Mouse (Mus musculus): ENCODE data around the gene Ccdc66. TPM values are rescaled to one million over a fixed set of nuclear protein-coding genes. Genes with fewer than 3 reads are reported as not detected.

The Ccdc66 gene
- polyA plus RNA-seq, 1 experiment from 2014 or later, result 9.1 TPM

DNA sequence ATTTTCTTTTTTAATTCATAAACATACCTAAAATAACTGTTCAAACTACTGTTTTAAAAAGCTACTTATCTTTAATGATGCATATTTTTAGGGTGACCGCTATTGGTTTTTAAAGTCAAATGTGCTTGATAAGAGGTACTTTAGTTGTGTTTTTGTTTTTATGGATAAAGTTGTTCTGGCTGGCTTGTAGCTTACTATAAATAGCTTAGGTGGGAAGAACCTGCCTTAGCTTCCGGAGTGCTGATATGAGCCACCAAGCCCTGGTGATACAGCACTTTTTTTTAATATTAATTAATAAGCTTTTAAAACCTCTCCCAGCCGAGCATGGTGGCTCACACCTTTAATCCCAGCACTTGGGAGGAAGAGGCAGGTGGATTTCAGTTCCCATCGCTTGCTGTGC, 61.3 kb downstream of the Ccdc66 start:
- no peaks in the 10 kb centered on the region for H3K9me3 ChIP-seq (replicated peaks; ENCODE audit: control insufficient read depth, low read length)
- 68% methylated on average over 4 of the region's 4 CpGs for WGBS (ENCODE audit: insufficient replicate concordance)
- H3K9ac ChIP-seq (ENCODE audit: low read depth, low read length), result no peak overlapping the region
- no peaks in the 10 kb centered on the region for H3K4me1 ChIP-seq (ENCODE audit: control insufficient read depth, insufficient read depth, low read length)
- no peak overlapping the region for H3K27ac ChIP-seq (ENCODE audit: low read depth, low read length)
- H3K27me3 ChIP-seq (ENCODE audit: control insufficient read depth, insufficient read depth, low read length), result no peaks in the 10 kb centered on the region
- no peak overlapping the region for H3K4me3 ChIP-seq (ENCODE audit: low read depth, low read length)
- H3K4me2 ChIP-seq, result no peak overlapping the region
- H3K36me3 ChIP-seq (ENCODE audit: control insufficient read depth, insufficient read depth, low read length), result peaks cover 8% of the 10 kb centered on the region; the same call in 1 of the 2 replicates
- no peak for ATAC-seq (replicated peaks; ENCODE audit: insufficient number of reproducible peaks, low FRiP score, low TSS enrichment)

DNA sequence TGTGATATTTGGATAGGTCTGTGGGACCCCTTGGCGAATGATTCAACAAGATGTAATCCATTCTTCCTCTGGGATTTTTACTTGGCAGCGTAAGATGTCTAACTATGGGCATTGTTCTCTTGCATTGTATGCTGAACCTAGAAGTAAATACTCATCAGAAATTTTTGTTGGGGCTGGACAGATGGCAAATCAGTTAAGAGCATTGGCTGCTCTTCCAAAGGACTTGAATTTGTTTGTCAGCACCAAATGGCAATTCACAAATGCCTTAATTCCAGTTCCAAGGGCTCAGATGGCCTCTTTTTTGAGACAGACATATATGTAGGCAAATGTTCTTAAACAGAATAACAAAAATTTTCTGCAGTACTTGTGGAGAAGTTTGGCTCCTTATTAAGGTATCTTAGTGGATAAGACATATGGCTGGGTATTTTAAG, 63.4 kb downstream of the Ccdc66 start:
- Histone ChIP-seq H3K9ac (ENCODE audit: low read depth, low read length) (no peak overlapping the region), H3K4me2 (no peak overlapping the region), H3K36me3 (ENCODE audit: control insufficient read depth, insufficient read depth, low read length) (peaks cover 8% of the 10 kb centered on the region; the same call in 1 of the 2 replicates), H3K4me1 (ENCODE audit: control insufficient read depth, insufficient read depth, low read length) (no peaks in the 10 kb centered on the region), H3K27me3 (ENCODE audit: control insufficient read depth, insufficient read depth, low read length) (no peaks in the 10 kb centered on the region), H3K4me3 (ENCODE audit: low read depth, low read length) (no peak overlapping the region), H3K27ac (ENCODE audit: low read depth, low read length) (no peak overlapping the region), H3K9me3 (replicated peaks; ENCODE audit: control insufficient read depth, low read length) (no peaks in the 10 kb centered on the region)
- no peak for ATAC-seq (replicated peaks; ENCODE audit: insufficient number of reproducible peaks, low FRiP score, low TSS enrichment)
- 89% methylated on average over 2 of the region's 2 CpGs for WGBS (ENCODE audit: insufficient replicate concordance)

DNA sequence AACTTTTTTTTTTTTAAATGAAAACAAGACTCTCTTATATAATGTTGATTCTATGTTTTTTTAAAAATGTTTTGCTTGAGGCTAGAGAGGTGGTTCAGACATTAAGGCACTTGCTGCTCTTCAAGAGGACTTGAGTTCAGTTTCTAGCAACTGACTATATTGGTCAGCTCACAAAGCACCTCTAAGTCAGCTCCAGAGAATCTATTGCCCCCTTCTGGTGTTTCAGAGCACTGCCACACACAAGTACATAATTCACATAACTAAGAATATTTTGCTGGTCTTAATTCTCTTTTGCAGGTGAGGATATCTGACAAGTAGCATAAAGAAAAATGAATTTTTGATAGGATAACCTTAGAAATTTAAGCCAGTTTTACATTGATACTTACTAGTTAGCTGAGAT, 67.3 kb downstream of the Ccdc66 start:
- no peak overlapping the region for H3K4me2 ChIP-seq
- H3K36me3 ChIP-seq (ENCODE audit: control insufficient read depth, insufficient read depth, low read length), result peaks cover 4% of the 10 kb centered on the region; the same call in 1 of the 2 replicates
- no peak overlapping the region for H3K27ac ChIP-seq (ENCODE audit: low read depth, low read length)
- no peak overlapping the region for H3K4me3 ChIP-seq (ENCODE audit: low read depth, low read length)
- H3K27me3 ChIP-seq (ENCODE audit: control insufficient read depth, insufficient read depth, low read length), result no peaks in the 10 kb centered on the region
- no peak for ATAC-seq (replicated peaks; ENCODE audit: insufficient number of reproducible peaks, low FRiP score, low TSS enrichment)
- no peaks in the 10 kb centered on the region for H3K9me3 ChIP-seq (replicated peaks; ENCODE audit: control insufficient read depth, low read length)
- H3K9ac ChIP-seq (ENCODE audit: low read depth, low read length), result no peak overlapping the region
- no peaks in the 10 kb centered on the region for H3K4me1 ChIP-seq (ENCODE audit: control insufficient read depth, insufficient read depth, low read length)

DNA sequence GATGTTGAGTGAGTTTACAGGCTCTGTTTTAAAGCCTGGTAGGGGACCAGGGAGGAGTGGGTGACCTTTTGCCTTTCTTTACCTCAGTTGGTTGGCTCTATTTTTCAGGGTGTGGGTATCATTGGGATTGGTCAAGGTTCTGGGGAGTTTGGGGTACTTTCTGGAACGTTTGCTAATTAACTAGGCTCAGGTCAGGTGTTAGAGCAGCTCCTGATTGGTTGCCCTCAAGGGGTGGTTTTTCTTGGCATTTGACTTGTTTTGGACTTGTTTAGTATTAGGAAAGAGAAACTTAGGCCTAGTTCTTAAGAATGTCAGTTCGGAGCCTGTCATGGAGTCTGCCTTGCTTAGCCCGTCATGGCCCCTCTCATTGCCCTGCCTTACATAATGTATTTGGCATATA, 71.4 kb downstream of the Ccdc66 start:
- H3K27me3 ChIP-seq (ENCODE audit: control insufficient read depth, insufficient read depth, low read length), result no peaks in the 10 kb centered on the region
- ATAC-seq (replicated peaks; ENCODE audit: insufficient number of reproducible peaks, low FRiP score, low TSS enrichment), result no peak
- WGBS (ENCODE audit: insufficient replicate concordance), result 88% methylated on average over 3 of the region's 3 CpGs

DNA sequence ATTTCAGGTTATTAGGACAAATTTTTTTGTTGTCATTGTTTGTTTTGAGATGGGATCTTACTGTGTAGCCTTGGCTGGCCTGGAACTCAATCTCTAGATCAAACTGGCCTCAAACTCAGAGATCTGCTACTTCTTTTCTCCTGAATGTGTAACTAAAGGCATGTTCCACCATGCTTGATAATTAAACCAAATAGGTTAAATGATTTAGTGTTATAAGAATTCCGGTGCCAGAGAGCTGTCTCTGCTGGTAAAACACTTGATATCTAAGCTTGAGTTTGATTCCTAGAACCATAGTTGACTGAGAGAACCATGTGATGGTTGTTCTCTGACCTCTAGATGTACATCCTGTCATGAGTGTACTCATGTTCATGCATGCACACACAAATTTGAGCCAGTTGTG, 72.1 kb downstream of the Ccdc66 start:
- no peak for ATAC-seq (replicated peaks; ENCODE audit: insufficient number of reproducible peaks, low FRiP score, low TSS enrichment)
- Histone ChIP-seq H3K4me3 (ENCODE audit: low read depth, low read length) (no peak overlapping the region), H3K27me3 (ENCODE audit: control insufficient read depth, insufficient read depth, low read length) (no peaks in the 10 kb centered on the region)

More for the DNA sequence above, 71.4 kb downstream of the Ccdc66 start:
- Histone ChIP-seq H3K4me2 (no peak overlapping the region), H3K36me3 (ENCODE audit: control insufficient read depth, insufficient read depth, low read length) (0 out of 2 replicates have a peak, but pooled peaks cover under 1% of the 10 kb centered on the region), H3K9me3 (replicated peaks; ENCODE audit: control insufficient read depth, low read length) (no peaks in the 10 kb centered on the region), H3K9ac (ENCODE audit: low read depth, low read length) (no peak overlapping the region), H3K27ac (ENCODE audit: low read depth, low read length) (no peak overlapping the region), H3K4me1 (ENCODE audit: control insufficient read depth, insufficient read depth, low read length) (no peaks in the 10 kb centered on the region), H3K4me3 (ENCODE audit: low read depth, low read length) (no peak overlapping the region)

DNA sequence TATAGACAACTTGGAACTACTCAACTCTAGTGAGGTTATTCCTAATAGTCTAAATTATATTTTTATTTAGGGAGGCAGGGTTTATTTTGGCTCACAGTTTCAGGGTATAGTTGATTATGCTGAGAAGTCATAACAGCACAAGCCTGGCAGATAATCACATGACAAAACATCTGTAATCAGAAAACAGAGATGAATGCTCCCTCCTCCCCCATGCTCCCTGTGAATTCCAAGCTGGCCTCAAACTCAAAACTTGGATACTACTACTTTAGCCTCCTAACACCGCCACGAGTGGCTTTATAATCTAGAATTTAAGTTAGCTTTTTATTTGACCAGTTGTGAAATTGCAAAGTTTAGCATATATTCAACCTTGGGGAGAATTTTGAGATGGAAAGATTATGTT, 76.2 kb downstream of the Ccdc66 start:
- H3K27ac ChIP-seq (ENCODE audit: low read depth, low read length), result no peak overlapping the region
- no peak overlapping the region for H3K4me2 ChIP-seq
- H3K9ac ChIP-seq (ENCODE audit: low read depth, low read length), result no peak overlapping the region
- 0 out of 2 replicates have a peak, but pooled peaks cover 3% of the 10 kb centered on the region for H3K36me3 ChIP-seq (ENCODE audit: control insufficient read depth, insufficient read depth, low read length)
- no peak overlapping the region for H3K4me3 ChIP-seq (ENCODE audit: low read depth, low read length)
- H3K9me3 ChIP-seq (replicated peaks; ENCODE audit: control insufficient read depth, low read length), result peaks cover 8% of the 10 kb centered on the region
- H3K4me1 ChIP-seq (ENCODE audit: control insufficient read depth, insufficient read depth, low read length), result 0 out of 2 replicates have a peak, but pooled peaks cover 3% of the 10 kb centered on the region
- ATAC-seq (replicated peaks; ENCODE audit: insufficient number of reproducible peaks, low FRiP score, low TSS enrichment), result no peak
- no peaks in the 10 kb centered on the region for H3K27me3 ChIP-seq (ENCODE audit: control insufficient read depth, insufficient read depth, low read length)
- WGBS (ENCODE audit: insufficient replicate concordance), result 97% methylated on average over 2 of the region's 2 CpGs

More for the DNA sequence above, 72.1 kb downstream of the Ccdc66 start:
- H3K9ac ChIP-seq (ENCODE audit: low read depth, low read length), result no peak overlapping the region
- H3K4me2 ChIP-seq, result no peak overlapping the region
- H3K9me3 ChIP-seq (replicated peaks; ENCODE audit: control insufficient read depth, low read length), result no peaks in the 10 kb centered on the region
- no peak overlapping the region for H3K27ac ChIP-seq (ENCODE audit: low read depth, low read length)
- 98% methylated on average over 1 of the region's 1 CpGs for WGBS (ENCODE audit: insufficient replicate concordance)
- H3K4me1 ChIP-seq (ENCODE audit: control insufficient read depth, insufficient read depth, low read length), result no peaks in the 10 kb centered on the region
- 0 out of 2 replicates have a peak, but pooled peaks cover 3% of the 10 kb centered on the region for H3K36me3 ChIP-seq (ENCODE audit: control insufficient read depth, insufficient read depth, low read length)

Other genes with a start within 250 kb of the Ccdc66 start
- gene Fam208a, start 79.6 kb downstream of the Ccdc66 start, polyA plus RNA-seq (2014; fragmentation: Nextera tagmentation; extraction: Ambion mirVana), result 9.5 and 12.3 TPM in 2 replicates
- gene Erc2, start 114.0 kb upstream of the Ccdc66 start, polyA plus RNA-seq (2014; fragmentation: Nextera tagmentation; extraction: Ambion mirVana), result 5.1 and 6.2 TPM in 2 replicates